Mouse (Mus musculus) MEL (cell line): ENCODE data around the gene Prkd2. TPM values are rescaled to one million over a fixed set of nuclear protein-coding genes. Genes with fewer than 3 reads are reported as not detected.
A peak's percentile ranks its signal among the peaks of the same experiment; 100 is the strongest.

Experiments
- DNase-seq: peaks from one replicate; pipeline ENCODE4 v3.0.0; 2011; ENCODE audit warnings: low read depth, low spot score
- H3K27ac ChIP-seq: 2 replicates; pipeline ENCODE4 v1.5.1; 2012; ENCODE audit warnings: low read depth, mild to moderate bottlenecking, control low read depth, low read length, moderate library complexity; ENCODE audit not compliant: control insufficient read depth
- H3K27me3 ChIP-seq, 2 experiments: fragments of 150-350 bp in 1 of 2; sonication (generic) in 1 of 2; 2 replicates each; pipeline ENCODE4 v1.6.1; 2012; ENCODE audit warnings: low read length in 2 of 2, mild to moderate bottlenecking in 2 of 2, improper control_type of control experiment in 1 of 2, moderate library complexity in 1 of 2; ENCODE audit not compliant: insufficient read depth in 2 of 2, control insufficient read depth in 1 of 2
- H3K36me3 ChIP-seq, 2 experiments: 2 replicates each; pipeline ENCODE4 v1.6.1; 2012 to 2014; ENCODE audit warnings: low read length in 2 of 2, improper control_type of control experiment in 1 of 2, inconsistent platforms in 1 of 2, mild to moderate bottlenecking in 1 of 2; ENCODE audit not compliant: insufficient read depth in 2 of 2, control insufficient read depth in 1 of 2
- H3K4me1 ChIP-seq, 2 experiments: fragments of 150-350 bp in 1 of 2; sonication (generic) in 1 of 2; 2 replicates each; pipeline ENCODE4 v1.6.1; 2012; ENCODE audit warnings: low read length in 2 of 2, improper control_type of control experiment in 1 of 2, mild to moderate bottlenecking in 1 of 2; ENCODE audit not compliant: insufficient read depth in 2 of 2, control insufficient read depth in 1 of 2
- H3K4me3 ChIP-seq, 2 experiments: fragments of 150-350 bp in 1 of 2; sonication (generic) in 1 of 2; 2 replicates each; pipeline ENCODE4 v1.5.1; 2012; ENCODE audit warnings: low read depth in 2 of 2, low read length in 2 of 2, mild to moderate bottlenecking in 2 of 2, moderate library complexity in 2 of 2, control low read depth in 1 of 2, improper control_type of control experiment in 1 of 2; ENCODE audit not compliant: control insufficient read depth in 1 of 2, insufficient read depth in 1 of 2
- H3K79me2 ChIP-seq: 2 replicates; pipeline ENCODE4 v1.6.1; 2012; ENCODE audit warnings: mild to moderate bottlenecking, low read length, moderate library complexity; ENCODE audit not compliant: control insufficient read depth, poor library complexity, insufficient read depth
- H3K9ac ChIP-seq: 2 replicates; pipeline ENCODE4 v1.6.1; 2012; ENCODE audit warnings: low read depth, mild to moderate bottlenecking, control low read depth, low read length, moderate library complexity; ENCODE audit not compliant: control insufficient read depth, poor library complexity, severe bottlenecking
- H3K9me3 ChIP-seq: fragments of 150-350 bp; sonication (generic); replicated peaks from 2 replicates; pipeline ENCODE4 v1.6.1; 2012; ENCODE audit warnings: mild to moderate bottlenecking, low read length, improper control_type of control experiment, moderate library complexity; ENCODE audit not compliant: insufficient read depth
- BHLHE40 ChIP-seq: IDR thresholded peaks from 2 replicates; pipeline ENCODE4 v1.6.1; 2012; ENCODE audit warnings: low read depth, mild to moderate bottlenecking, inconsistent platforms, low read length, improper control_type of control experiment, borderline replicate concordance
- CHD2 ChIP-seq: IDR thresholded peaks from 2 replicates; pipeline ENCODE4 v1.6.1; 2011; ENCODE audit warnings: low read length, improper control_type of control experiment
- CTCF ChIP-seq, 3 experiments: IDR thresholded peaks in 2 of 3; conservative IDR thresholded peaks in 1 of 3; 2 replicates each; pipeline ENCODE4 v1.5.1; 2011 to 2012; ENCODE audit warnings: low read length in 3 of 3, low read depth in 2 of 3, mild to moderate bottlenecking in 2 of 3, improper control_type of control experiment in 1 of 3, inconsistent platforms in 1 of 3, mixed read lengths in 1 of 3, moderate library complexity in 1 of 3; ENCODE audit not compliant: control insufficient read depth in 1 of 3, insufficient read depth in 1 of 3, poor library complexity in 1 of 3, severe bottlenecking in 1 of 3
- E2F4 ChIP-seq: IDR thresholded peaks from 2 replicates; pipeline ENCODE4 v1.6.1; 2011; ENCODE audit warnings: low read depth, low read length, improper control_type of control experiment, borderline replicate concordance
- ELF1 ChIP-seq: IDR thresholded peaks from 2 replicates; pipeline ENCODE4 v1.6.1; 2014; ENCODE audit warnings: low read depth, mild to moderate bottlenecking, inconsistent platforms, low read length, improper control_type of control experiment, moderate library complexity
- EP300 ChIP-seq, 2 experiments: IDR thresholded peaks; 2 replicates each; pipeline ENCODE4 v1.6.1; 2011; ENCODE audit warnings: improper control_type of control experiment in 2 of 2, low read length in 2 of 2, low read depth in 1 of 2, mild to moderate bottlenecking in 1 of 2
- ETS1 ChIP-seq: IDR thresholded peaks from 2 replicates; pipeline ENCODE4 v1.6.1; 2012; ENCODE audit warnings: low read depth, mild to moderate bottlenecking, inconsistent platforms, low read length, improper control_type of control experiment, moderate library complexity
- GABPA ChIP-seq: IDR thresholded peaks from 2 replicates; pipeline ENCODE4 v1.6.1; 2012; ENCODE audit warnings: low read depth, mild to moderate bottlenecking, inconsistent platforms, low read length, improper control_type of control experiment, moderate library complexity
- GATA1 ChIP-seq: IDR thresholded peaks from 2 replicates; pipeline ENCODE4 v1.6.1; 2011; ENCODE audit warnings: low read depth, low read length, improper control_type of control experiment
- HCFC1 ChIP-seq: IDR thresholded peaks from 2 replicates; pipeline ENCODE4 v1.6.1; 2012; ENCODE audit warnings: low read depth, mild to moderate bottlenecking, inconsistent platforms, low read length, improper control_type of control experiment, moderate library complexity
- JUND ChIP-seq: IDR thresholded peaks from 2 replicates; pipeline ENCODE4 v1.6.1; 2011; ENCODE audit warnings: low read depth, mild to moderate bottlenecking, improper control_type of control experiment, low read length
- KAT2A ChIP-seq: conservative IDR thresholded peaks from 2 replicates; pipeline ENCODE4 v1.6.1; 2012; ENCODE audit warnings: low read depth, low read length, improper control_type of control experiment, inconsistent platforms
- MAFK ChIP-seq: IDR thresholded peaks from 2 replicates; pipeline ENCODE4 v1.6.1; 2011; ENCODE audit warnings: low read depth, mild to moderate bottlenecking, low read length, improper control_type of control experiment, borderline replicate concordance
- MAX ChIP-seq: IDR thresholded peaks from 2 replicates; pipeline ENCODE4 v1.6.1; 2011; ENCODE audit warnings: low read length, improper control_type of control experiment
- MAZ ChIP-seq: IDR thresholded peaks from 2 replicates; pipeline ENCODE4 v1.6.1; 2012; ENCODE audit warnings: low read depth, mild to moderate bottlenecking, inconsistent platforms, low read length, improper control_type of control experiment
- MEF2A ChIP-seq: IDR thresholded peaks from 2 replicates; pipeline ENCODE4 v1.6.1; 2014; ENCODE audit warnings: low read depth, mild to moderate bottlenecking, inconsistent platforms, low read length, improper control_type of control experiment; ENCODE audit not compliant: poor library complexity, insufficient replicate concordance, severe bottlenecking; ENCODE audit errors: extremely low read depth
- MXI1 ChIP-seq: IDR thresholded peaks from 2 replicates; pipeline ENCODE4 v1.6.1; 2011; ENCODE audit warnings: mild to moderate bottlenecking, low read depth, low read length, improper control_type of control experiment
- MYB ChIP-seq: IDR thresholded peaks from 2 replicates; pipeline ENCODE4 v1.6.1; 2011; ENCODE audit warnings: mild to moderate bottlenecking, low read depth, low read length, improper control_type of control experiment
- MYC ChIP-seq: IDR thresholded peaks from 2 replicates; pipeline ENCODE4 v1.6.1; 2011; ENCODE audit warnings: low read depth, mild to moderate bottlenecking, low read length, improper control_type of control experiment, moderate library complexity
- NELFE ChIP-seq: IDR thresholded peaks from 2 replicates; pipeline ENCODE4 v1.6.1; 2011; ENCODE audit warnings: low read depth, low read length, improper control_type of control experiment
- NRF1 ChIP-seq: IDR thresholded peaks from 2 replicates; pipeline ENCODE4 v1.6.1; 2014; ENCODE audit warnings: low read depth, mild to moderate bottlenecking, inconsistent platforms, low read length, improper control_type of control experiment, moderate library complexity; ENCODE audit not compliant: poor library complexity, insufficient read depth, severe bottlenecking
- POLR2A ChIP-seq, 2 experiments: IDR thresholded peaks; 2 replicates each; pipeline ENCODE4 v1.6.1; 2011 to 2012; ENCODE audit warnings: low read length in 2 of 2, mild to moderate bottlenecking in 2 of 2, control low read depth in 1 of 2, improper control_type of control experiment in 1 of 2, low read depth in 1 of 2, moderate library complexity in 1 of 2; ENCODE audit not compliant: control insufficient read depth in 1 of 2, insufficient read depth in 1 of 2, poor library complexity in 1 of 2
- POLR2AphosphoS2 ChIP-seq: IDR thresholded peaks from 2 replicates; pipeline ENCODE4 v1.6.1; 2011; ENCODE audit warnings: low read length, improper control_type of control experiment
- POLR2AphosphoS5 ChIP-seq: IDR thresholded peaks from 2 replicates; pipeline ENCODE4 v1.6.1; 2012; ENCODE audit warnings: low read depth, borderline replicate concordance, mild to moderate bottlenecking, inconsistent platforms, low read length, moderate library complexity, mixed read lengths
- RAD21 ChIP-seq: IDR thresholded peaks from 2 replicates; pipeline ENCODE4 v1.6.1; 2011; ENCODE audit warnings: mild to moderate bottlenecking, low read depth, low read length, improper control_type of control experiment
- RCOR1 ChIP-seq: IDR thresholded peaks from 2 replicates; pipeline ENCODE4 v1.6.1; 2012; ENCODE audit warnings: low read depth, mild to moderate bottlenecking, inconsistent platforms, low read length, improper control_type of control experiment
- SIN3A ChIP-seq: IDR thresholded peaks from 2 replicates; pipeline ENCODE4 v1.6.1; 2012; ENCODE audit warnings: low read length, improper control_type of control experiment, inconsistent platforms
- SMC3 ChIP-seq: IDR thresholded peaks from 2 replicates; pipeline ENCODE4 v1.6.1; 2011; ENCODE audit warnings: low read depth, low read length, improper control_type of control experiment
- TBP ChIP-seq: IDR thresholded peaks from 2 replicates; pipeline ENCODE4 v1.8.0; 2011; ENCODE audit warnings: low read depth, low read length, improper control_type of control experiment
- UBTF ChIP-seq: IDR thresholded peaks from 2 replicates; pipeline ENCODE4 v1.6.1; 2012; ENCODE audit warnings: low read depth, mild to moderate bottlenecking, inconsistent platforms, low read length, improper control_type of control experiment, moderate library complexity, borderline replicate concordance; ENCODE audit not compliant: insufficient read depth
- USF1 ChIP-seq: IDR thresholded peaks from 2 replicates; pipeline ENCODE4 v1.6.1; 2014; ENCODE audit warnings: low read depth, mild to moderate bottlenecking, inconsistent platforms, low read length, improper control_type of control experiment, moderate library complexity
- USF2 ChIP-seq, 2 experiments: IDR thresholded peaks; 2 replicates each; pipeline ENCODE4 v1.6.1; 2011 to 2012; ENCODE audit warnings: improper control_type of control experiment in 2 of 2, low read length in 2 of 2, borderline replicate concordance in 1 of 2, inconsistent platforms in 1 of 2, low read depth in 1 of 2, mild to moderate bottlenecking in 1 of 2; ENCODE audit not compliant: insufficient read depth in 1 of 2
- ZC3H11A ChIP-seq: IDR thresholded peaks from 2 replicates; pipeline ENCODE4 v1.6.1; 2012; ENCODE audit warnings: low read depth, mild to moderate bottlenecking, inconsistent platforms, low read length, improper control_type of control experiment
- ZKSCAN1 ChIP-seq: IDR thresholded peaks from 2 replicates; pipeline ENCODE4 v1.6.1; 2012; ENCODE audit warnings: low read depth, mild to moderate bottlenecking, inconsistent platforms, low read length, improper control_type of control experiment, moderate library complexity
- ZMIZ1 ChIP-seq: IDR thresholded peaks from 2 replicates; pipeline ENCODE4 v1.6.1; 2012; ENCODE audit warnings: low read depth, mild to moderate bottlenecking, inconsistent platforms, low read length, improper control_type of control experiment, moderate library complexity
- ZNF384 ChIP-seq: IDR thresholded peaks from 2 replicates; pipeline ENCODE4 v1.6.1; 2012; ENCODE audit warnings: low read depth, mild to moderate bottlenecking, inconsistent platforms, low read length, improper control_type of control experiment
- polyA plus RNA-seq, 2 experiments: library from polyadenylated mRNA; stranded (reverse) in 1 of 2; unstranded in 1 of 2; fragments of >175 nt in 1 of 2; fragments of >200 nt in 1 of 2; gene quantifications; 2 replicates each; pipeline versions ENCODE4 v1.2.1 to v1.2.4; 2012; ENCODE audit warnings: low replicate concordance in 2 of 2, low read depth in 1 of 2; ENCODE audit not compliant: insufficient read length in 2 of 2, insufficient read depth in 1 of 2, missing spikeins in 1 of 2
- total RNA-seq: library from RNA; depleted of rRNA; stranded (reverse); fragments of 300-350 nt; gene quantifications from 2 replicates; pipeline ENCODE4 v1.2.3, GENCODE M21; 2012; rRNA removed

The Prkd2 gene
- 2.1 and 2.9 TPM in 2 replicates for total RNA-seq
- polyA plus RNA-seq, result 1 to 10 TPM in 1 of 2 experiments, not detected in 1; 8.7 TPM

DNA sequence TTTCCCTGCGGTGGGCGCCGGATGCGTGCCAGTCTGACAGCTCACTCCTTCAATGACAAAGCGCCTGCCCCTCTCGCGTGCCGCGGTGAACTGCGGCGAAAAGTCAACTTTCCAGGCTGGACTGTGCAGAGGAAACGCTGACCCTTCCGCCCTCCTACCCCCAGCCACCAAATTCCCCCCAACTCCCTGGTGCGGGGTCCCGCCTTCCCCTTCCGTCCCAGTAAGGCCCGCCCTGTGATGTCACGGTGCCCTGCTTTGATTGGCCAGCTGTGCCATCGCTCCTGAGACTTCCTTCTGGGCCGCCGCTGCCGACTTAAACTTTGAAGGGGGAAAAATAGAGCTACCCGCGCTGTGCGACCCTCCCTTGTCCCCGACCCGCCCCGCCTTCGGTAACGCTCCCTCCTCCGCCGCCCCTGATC is at the start of gene Prkd2:
Prkd2 (plus strand) TSS at position 258 of the 419 bp plus-strand sequence.
- Histone ChIP-seq H3K36me3 (0 out of 4 replicates have a peak, but pooled peaks cover 0 to 2% of the 10 kb centered on the region in 2 experiments), H3K79me2 (peaks cover 5% of the 10 kb centered on the region; the same call in 1 of the 2 replicates), H3K4me3 (peak within 1 kb of the TSS; percentile 72 to 100), H3K4me1 (peaks cover 0 to 5% of the 10 kb centered on the region in 2 experiments; a peak in 3 of 4 replicates), H3K9me3 (no peaks in the 10 kb centered on the region), H3K27ac (peak within 1 kb of the TSS; percentile 48), H3K9ac (peak within 1 kb of the TSS; percentile 81), H3K27me3 (no peaks in the 10 kb centered on the region)
- peak; percentile 87 for DNase-seq
- TF ChIP-seq MAFK (no peak), HCFC1 (peak; percentile 65), JUND (no peak), MYC (no peak), BHLHE40 (no peak), ZKSCAN1 (no peak), MAZ (0 out of 2 replicates have a peak, but pooled peaks have one; percentile 6), POLR2AphosphoS2 (peak; percentile 62), POLR2A (IDR thresholded peaks at IDR 0.05; ENCODE audit: control insufficient read depth in 1 of 2, insufficient read depth in 1 of 2, low read depth in 1 of 2, low read length in 2 of 2, poor library complexity in 1 of 2) (peak; percentile 48 to 55; a peak in 3 of 4 replicates), SIN3A (peak; percentile 51; the same call in 1 of the 2 replicates), RCOR1 (no peak), USF1 (peak; percentile 7; the same call in 1 of the 2 replicates), MYB (no peak), NELFE (peak; percentile 22; the same call in 1 of the 2 replicates), CHD2 (no peak; the same call in 1 of the 2 replicates), ZNF384 (no peak), TBP (no peak), MXI1 (no peak), EP300 (IDR thresholded peaks at IDR 0.05; ENCODE audit: low read depth in 1 of 2, low read length in 2 of 2) (no peak), ETS1 (peak; percentile 5; the same call in 1 of the 2 replicates), CTCF (IDR thresholded peaks at IDR 0.05 in 2 of 3, conservative IDR thresholded peaks at IDR 0.05 in 1 of 3; ENCODE audit: control insufficient read depth in 1 of 3, insufficient read depth in 1 of 3, low read depth in 2 of 3, low read length in 3 of 3, poor library complexity in 1 of 3, severe bottlenecking in 1 of 3) (no peak), USF2 (IDR thresholded peaks at IDR 0.05; ENCODE audit: borderline replicate concordance in 1 of 2, insufficient read depth in 1 of 2, low read depth in 1 of 2, low read length in 2 of 2) (no peak), ZMIZ1 (0 out of 2 replicates have a peak, but pooled peaks have one; percentile 40), RAD21 (no peak), KAT2A (no peak), ZC3H11A (no peak), NRF1 (no peak), E2F4 (no peak), MEF2A (no peak), SMC3 (no peak), MAX (no peak), POLR2AphosphoS5 (no peak), UBTF (no peak), ELF1 (peak; percentile 68), GABPA (no peak), GATA1 (no peak)
